Mouse (Mus musculus) MN1 (cell line): Measurements from ENCODE around the gene Lhfpl2.

Experiments used
- DNase-seq: peaks from one replicate; pipeline ENCODE4 v3.0.0-alpha.2; 2016; ENCODE audit warnings: low spot score

The Lhfpl2 gene

GRCm38 (mm10) chr13:94098369-94099084 is 40.9 kb downstream of the Lhfpl2 start:
- DNase-seq = peak; percentile 68

- DNase-seq = no peak
Observed at GRCm38 (mm10) chr13:94099087-94099486, 41.5 kb downstream of the Lhfpl2 start.

- no peak for DNase-seq
Observed at GRCm38 (mm10) chr13:94100361-94100760, 42.8 kb downstream of the Lhfpl2 start.

- DNase-seq = no peak
Observed at GRCm38 (mm10) chr13:94101020-94101571, 43.5 kb downstream of the Lhfpl2 start.

- no peak for DNase-seq
Observed at GRCm38 (mm10) chr13:94104866-94105475, 47.4 kb downstream of the Lhfpl2 start.

- no peak for DNase-seq
Observed at GRCm38 (mm10) chr13:94106431-94106830, 48.8 kb downstream of the Lhfpl2 start.

- DNase-seq = no peak
Observed at GRCm38 (mm10) chr13:94106983-94107382, 49.4 kb downstream of the Lhfpl2 start.

GRCm38 (mm10) chr13:94110556-94110955 is 53.0 kb downstream of the Lhfpl2 start:
- no peak for DNase-seq

GRCm38 (mm10) chr13:94115476-94115875 is 57.9 kb downstream of the Lhfpl2 start:
- DNase-seq = peak; percentile 59

- no peak for DNase-seq
Observed at GRCm38 (mm10) chr13:94116705-94117410, 59.3 kb downstream of the Lhfpl2 start.

- no peak for DNase-seq
Observed at GRCm38 (mm10) chr13:94117522-94117921, 59.9 kb downstream of the Lhfpl2 start.

- no peak for DNase-seq
Observed at GRCm38 (mm10) chr13:94118091-94118490, 60.5 kb downstream of the Lhfpl2 start.

- no peak for DNase-seq
Observed at GRCm38 (mm10) chr13:94119309-94119708, 61.7 kb downstream of the Lhfpl2 start.

GRCm38 (mm10) chr13:94122703-94123592 is 65.4 kb downstream of the Lhfpl2 start:
- DNase-seq = no peak

GRCm38 (mm10) chr13:94130394-94130793 is 72.8 kb downstream of the Lhfpl2 start:
- no peak for DNase-seq

- no peak for DNase-seq
Observed at GRCm38 (mm10) chr13:94131135-94131534, 73.5 kb downstream of the Lhfpl2 start.

- DNase-seq = no peak
Observed at GRCm38 (mm10) chr13:94132187-94132995, 74.8 kb downstream of the Lhfpl2 start.

GRCm38 (mm10) chr13:94134646-94135045 is 77.0 kb downstream of the Lhfpl2 start:
- DNase-seq = no peak

- no peak for DNase-seq
Observed at GRCm38 (mm10) chr13:94135180-94135579, 77.6 kb downstream of the Lhfpl2 start.

GRCm38 (mm10) chr13:94139713-94140445 is 82.3 kb downstream of the Lhfpl2 start:
- DNase-seq = no peak
